Mouse (Mus musculus) frontal cortex, adult 2 months (tissue): ENCODE measurements around the gene Galnt10. TPM values are rescaled to one million over a fixed set of nuclear protein-coding genes. Genes with fewer than 3 reads are reported as not detected.

Experiments used
- DNase-seq, 2 experiments: peaks; one replicate each; pipeline ENCODE4 v3.0.0; 2022; ENCODE audit warnings: low spot score in 1 of 2; ENCODE audit errors: extremely low spot score in 1 of 2
- polyA plus RNA-seq: library from polyadenylated mRNA; depleted of rRNA; stranded (reverse); fragments of >200 nt; gene quantifications from 2 replicates; pipeline ENCODE4 v1.2.3, GENCODE M21; 2012

Gene Galnt10
- polyA plus RNA-seq, 1 experiment: 9.7 TPM

DNA sequence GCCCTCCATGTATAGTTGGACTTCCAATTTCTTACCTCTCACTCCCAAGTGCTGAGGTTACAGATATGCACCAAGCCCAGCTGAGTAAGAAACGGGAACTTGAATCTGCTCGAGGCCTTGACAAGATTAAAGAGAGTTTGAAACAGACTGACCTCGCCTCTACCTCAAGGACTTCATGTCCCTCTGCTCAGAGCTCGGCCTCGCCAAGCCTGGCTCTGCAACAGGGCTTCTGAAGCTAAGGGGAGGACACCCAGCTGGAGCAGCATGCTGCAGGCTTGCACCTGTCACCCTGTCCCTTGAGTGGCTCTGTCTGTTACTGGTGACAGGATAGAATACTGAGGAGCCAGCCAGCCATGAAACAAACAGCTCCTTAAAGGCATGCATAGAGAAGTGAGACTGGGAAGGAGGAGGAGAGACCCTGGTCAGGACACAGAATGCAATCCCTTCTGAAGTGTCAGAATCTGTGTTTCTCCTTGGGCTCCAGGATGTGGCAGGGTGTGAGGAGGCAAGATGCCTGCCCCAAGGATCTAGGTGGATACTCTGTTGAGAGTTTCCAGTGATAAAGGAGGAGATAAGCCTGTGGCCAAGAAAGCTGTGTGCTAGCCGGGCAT, 11.2 kb upstream of the Galnt10 start:
- DNase-seq: no peak

GRCm38 (mm10) chr11:57635148-57635547, 10.1 kb upstream of the Galnt10 start:
- DNase-seq: no peak

DNA sequence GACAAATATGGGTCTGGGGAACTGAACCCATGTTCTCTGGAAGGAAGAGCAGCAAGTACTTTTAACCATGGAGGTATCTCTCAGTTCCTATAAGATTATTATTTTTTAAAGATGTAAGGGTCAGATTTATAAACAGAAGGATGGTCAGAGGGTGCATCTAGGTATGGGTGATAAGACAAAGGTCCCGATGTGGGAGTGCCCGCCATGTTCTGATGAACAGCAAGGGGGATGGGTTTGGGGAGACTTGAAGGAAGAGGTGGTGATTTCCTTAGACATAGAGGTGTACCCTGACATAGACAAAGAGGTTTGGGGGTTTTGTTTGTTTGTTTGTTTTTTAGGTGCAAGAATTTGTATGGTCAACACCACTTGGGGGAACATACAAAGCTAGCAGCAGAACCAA, 1.6 kb upstream of the Galnt10 start:
- DNase-seq: no peak

GRCm38 (mm10) chr11:57644245-57645017, 811 bp upstream of the Galnt10 start:
- DNase-seq: peak in 1 of 2 experiments; percentile 33

DNA sequence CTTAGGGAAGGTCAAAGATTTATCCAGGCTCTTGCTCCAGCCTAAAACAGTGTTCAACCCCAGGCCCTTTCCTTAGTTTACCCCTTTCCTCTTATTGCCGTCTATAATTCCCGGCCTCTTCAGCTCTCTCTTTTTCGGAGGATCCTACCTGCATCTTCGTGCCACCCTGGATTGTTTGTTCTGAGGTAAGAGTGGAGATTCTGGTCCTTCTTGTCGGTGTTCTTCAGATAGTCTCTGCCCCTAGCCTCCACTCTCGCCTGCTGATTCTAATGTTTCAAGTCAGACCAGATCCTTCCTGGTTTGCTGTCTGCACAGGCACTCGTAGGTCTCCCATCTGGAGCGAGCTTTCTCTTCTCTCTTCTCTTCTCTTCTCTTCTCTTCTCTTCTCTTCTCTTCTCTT, 605 bp downstream of the Galnt10 start:
- no peak for DNase-seq

- no peak for DNase-seq
Measured at GRCm38 (mm10) chr11:57646416-57646815, 1.2 kb downstream of the Galnt10 start.

- DNase-seq: no peak
Measured at GRCm38 (mm10) chr11:57646940-57647339, 1.7 kb downstream of the Galnt10 start.

GRCm38 (mm10) chr11:57647446-57647845, 2.2 kb downstream of the Galnt10 start:
- no peak for DNase-seq

- no peak for DNase-seq
Measured at GRCm38 (mm10) chr11:57648196-57648800, 3.1 kb downstream of the Galnt10 start.

DNA sequence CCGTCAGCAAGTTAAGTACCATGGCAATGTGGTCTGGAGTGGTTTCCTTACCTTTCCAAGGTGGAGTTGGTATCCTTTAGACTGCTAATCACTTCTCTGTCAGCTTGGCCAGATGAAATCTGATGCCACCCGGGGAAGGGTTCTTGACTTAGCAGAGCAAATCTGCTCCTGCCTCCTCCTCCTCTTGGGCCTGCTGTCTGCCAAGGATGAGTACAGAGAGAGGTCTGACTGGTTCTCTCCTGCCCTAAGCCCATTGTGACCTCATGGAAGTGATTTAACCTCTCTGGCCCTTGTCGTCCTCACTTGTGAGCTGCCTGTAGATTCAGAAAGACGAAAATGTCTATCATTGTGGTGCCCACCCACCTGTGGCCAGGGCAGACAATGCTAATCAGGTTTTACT, 4.0 kb downstream of the Galnt10 start:
- no peak for DNase-seq

DNA sequence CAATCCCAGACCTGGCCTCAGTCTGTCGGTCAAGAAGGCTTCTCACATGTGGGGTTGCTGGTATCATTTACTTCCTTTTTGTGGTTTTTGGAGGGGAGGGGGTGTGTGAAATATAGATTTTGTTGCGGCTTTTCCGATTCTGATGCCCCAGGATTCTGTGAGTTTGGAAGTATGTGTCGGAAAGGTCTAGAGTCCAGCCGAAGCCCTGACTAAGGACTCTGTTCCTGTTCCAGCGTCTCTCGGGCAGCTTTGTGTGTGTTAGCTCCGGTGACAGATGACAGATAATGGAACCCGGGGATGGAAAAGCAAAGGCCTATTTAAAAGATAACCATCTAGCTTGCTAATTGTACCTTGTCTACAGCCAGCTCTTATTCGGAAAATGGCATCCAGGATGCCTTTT, 4.4 kb downstream of the Galnt10 start:
- DNase-seq: no peak

DNA sequence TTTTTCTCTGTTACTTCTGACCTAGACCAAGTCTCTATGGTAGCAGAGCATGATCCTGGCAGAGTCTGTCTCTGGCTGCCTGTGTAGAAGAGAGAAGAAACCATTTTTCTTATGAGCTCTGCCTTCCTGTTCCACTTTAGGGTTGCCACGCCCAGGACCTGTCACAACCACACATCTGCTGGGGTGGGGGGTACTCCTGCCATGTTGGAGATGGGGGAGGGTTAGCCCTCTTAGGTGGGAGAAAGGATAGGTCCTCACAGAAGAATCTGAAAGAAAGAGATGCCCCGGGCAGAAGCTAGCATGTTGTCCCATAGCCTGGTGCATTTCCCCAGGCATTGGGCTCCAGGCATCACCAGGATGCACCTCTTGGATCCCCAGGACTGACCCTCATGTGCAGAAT, 5.6 kb downstream of the Galnt10 start:
- no peak for DNase-seq

- DNase-seq: peak; percentile 64 to 78
Measured at GRCm38 (mm10) chr11:57651281-57651810, 6.1 kb downstream of the Galnt10 start.

DNA sequence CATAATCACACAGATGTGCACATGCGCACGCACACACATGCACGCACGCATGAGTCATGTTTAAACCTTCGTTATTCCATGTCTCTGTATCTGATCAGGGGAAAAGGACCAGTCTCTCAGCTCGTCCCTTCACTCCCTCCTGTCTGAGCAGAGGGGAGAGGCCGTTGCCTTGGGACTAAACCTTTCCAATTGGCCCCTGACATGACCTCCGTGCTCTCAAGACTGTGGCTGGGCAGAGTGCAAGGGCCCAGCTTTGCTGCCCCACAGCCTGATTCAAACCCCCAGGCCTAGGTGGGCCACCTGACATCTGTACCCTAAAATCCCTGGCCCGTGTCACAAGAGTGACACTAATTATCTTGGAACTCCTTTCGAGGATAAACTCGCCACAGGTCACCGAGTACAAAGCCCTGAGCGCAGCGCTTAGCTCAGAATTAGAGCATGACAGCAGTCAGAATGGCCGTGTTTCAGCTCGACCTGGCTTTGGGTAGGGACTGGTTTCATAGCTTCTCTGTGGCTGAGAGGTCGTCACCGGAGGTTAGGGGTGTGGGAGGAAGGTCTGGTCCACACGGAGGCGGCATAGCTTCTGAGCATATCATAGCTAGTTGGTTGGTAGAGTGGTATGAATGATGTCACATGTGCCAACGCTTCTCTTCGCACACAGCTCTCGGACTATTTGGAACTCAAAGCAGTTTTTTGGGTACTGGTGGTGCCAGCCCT, 7.1 kb downstream of the Galnt10 start:
- DNase-seq: no peak

DNA sequence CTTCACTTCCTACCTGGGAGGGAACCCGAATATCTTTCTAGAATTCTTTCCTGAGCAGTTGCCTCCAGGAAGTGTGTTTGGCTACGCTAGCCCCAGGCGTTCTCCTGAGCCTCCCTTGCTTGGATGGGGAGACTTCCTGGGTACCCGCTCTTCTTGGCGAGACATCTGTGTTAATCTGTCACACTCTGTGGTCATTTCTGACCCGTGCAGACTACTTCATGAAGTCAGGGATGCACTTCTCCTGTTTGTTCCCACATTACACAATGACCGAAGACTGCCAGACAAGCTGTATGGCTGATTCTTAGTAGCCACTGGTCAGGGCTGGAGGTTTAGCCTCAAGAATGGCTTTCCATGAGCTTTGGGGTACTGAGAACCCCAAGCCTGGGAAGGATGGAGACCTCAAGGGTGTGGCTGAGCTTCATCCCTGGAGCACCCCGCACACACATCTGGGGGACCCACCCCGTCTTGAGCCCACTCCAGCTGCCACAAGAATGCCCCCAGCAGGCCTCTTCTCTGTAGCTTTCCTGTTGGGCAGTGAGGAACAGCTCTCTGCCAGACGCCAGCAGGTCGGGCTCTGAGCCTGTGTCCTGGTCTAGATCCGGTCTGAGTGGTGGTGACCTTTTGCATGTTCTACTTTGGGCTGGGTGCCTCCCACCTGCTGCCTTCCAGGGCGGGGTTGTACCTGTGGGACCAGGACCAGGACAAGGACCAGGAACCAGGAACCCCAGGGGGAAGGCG, 7.8 kb downstream of the Galnt10 start:
- DNase-seq: no peak

DNA sequence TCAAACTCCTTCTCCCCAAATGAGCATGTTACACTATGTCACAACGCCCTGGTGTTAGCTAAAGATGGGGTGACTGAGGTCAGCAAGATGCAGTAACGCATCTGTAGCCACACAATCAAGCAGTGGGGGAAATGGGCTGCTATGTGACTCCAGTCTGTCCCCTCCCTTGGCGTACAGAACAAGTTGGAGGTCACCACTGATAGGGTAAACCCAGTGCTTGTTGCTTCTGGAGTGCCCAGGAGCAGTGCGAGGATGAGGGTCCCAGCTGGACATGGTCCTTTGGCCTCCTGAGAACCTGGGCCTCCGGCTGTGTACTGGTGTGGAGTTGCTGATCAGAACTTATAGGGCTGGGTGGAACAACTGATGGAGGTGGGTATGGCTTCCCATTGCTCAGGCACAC, 8.6 kb downstream of the Galnt10 start:
- DNase-seq: no peak

GRCm38 (mm10) chr11:57654386-57654785, 9.1 kb downstream of the Galnt10 start:
- no peak for DNase-seq

DNA sequence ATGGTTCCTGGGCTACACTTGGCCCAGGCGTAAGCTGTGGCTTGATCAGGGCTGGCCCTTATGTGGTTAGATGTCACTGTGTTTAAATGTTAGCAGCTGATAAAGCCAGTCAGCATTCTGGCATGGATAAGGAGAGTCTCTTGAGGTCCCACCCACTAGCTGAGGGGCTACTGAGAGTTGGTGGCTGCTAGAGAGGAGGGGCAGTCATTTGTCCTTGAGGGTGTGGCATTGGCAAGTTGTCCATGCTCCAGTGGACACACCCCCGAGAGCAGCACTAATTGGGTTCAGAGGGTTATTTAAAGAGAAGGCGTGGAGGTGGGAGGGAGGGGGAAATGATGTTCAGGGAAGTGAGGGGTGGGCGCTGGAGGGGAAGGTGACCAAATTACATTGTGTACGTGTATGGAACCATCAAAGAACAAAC, 9.7 kb downstream of the Galnt10 start:
- DNase-seq: no peak

DNA sequence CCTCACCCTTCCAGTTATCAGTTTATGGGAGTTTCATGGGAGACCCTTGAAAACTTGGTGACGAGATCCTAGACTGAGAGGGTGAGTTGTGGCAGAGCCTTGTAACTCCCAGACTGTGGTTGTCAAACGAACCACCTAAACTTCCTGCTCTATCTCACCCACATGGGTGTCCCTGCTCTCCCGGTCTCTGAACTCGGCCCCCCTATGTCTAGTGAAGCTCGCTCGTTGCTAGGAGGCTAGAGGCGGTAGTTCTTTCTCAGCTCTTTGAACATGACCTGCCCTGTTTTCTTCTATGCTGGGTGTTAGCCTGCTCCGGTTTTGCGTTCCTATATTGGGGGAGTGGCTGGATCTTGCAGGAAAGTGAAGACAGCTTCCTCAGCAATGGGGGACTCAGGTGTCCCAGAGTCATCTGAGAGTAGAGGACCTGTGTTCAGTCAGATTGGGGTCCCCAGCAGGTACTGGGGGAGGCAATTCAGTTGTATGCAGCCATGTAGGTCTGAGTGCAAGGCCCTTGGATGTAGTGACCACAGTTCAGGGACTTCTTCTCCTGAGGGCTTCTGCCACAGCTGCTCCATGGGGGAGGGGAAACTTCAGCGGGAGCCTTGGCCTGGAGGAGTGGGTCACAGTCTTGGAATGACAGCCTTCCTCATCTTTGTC, 10.6 kb downstream of the Galnt10 start:
- DNase-seq: no peak
